Mouse (Mus musculus) limb, embryonic 13.5 days (tissue): Measurements from ENCODE around the gene Asb14. TPM values are rescaled to one million over a fixed set of nuclear protein-coding genes. Genes with fewer than 3 reads are reported as not detected.
"Not testable (repeated sequence)": the region's sequence is repeated elsewhere in the genome, so short reads cannot be mapped to it uniquely, and the experiment has no call there.

Experiments
- ATAC-seq: fragments of 200-750 bp; cut with Nextera tagmentation; 2 replicates; pipeline ENCODE4 v1.8.0; 2017; ENCODE audit warnings: low read depth, moderate number of reproducible peaks, moderate TSS enrichment; ENCODE audit not compliant: low FRiP score
- H3K27ac ChIP-seq: fragments of 300-500 bp; sonication (generic); 2 replicates; pipeline ENCODE4 v1.5.1; 2015; ENCODE audit warnings: inconsistent platforms, mild to moderate bottlenecking, moderate library complexity
- H3K27me3 ChIP-seq: fragments of 300-500 bp; sonication (generic); 2 replicates; pipeline ENCODE4 v1.6.1; 2015; ENCODE audit warnings: mild to moderate bottlenecking, inconsistent platforms
- H3K36me3 ChIP-seq: fragments of 300-500 bp; sonication (generic); 2 replicates; pipeline ENCODE4 v1.6.1; 2015; ENCODE audit warnings: inconsistent platforms, mild to moderate bottlenecking, moderate library complexity
- H3K4me1 ChIP-seq: fragments of 300-500 bp; sonication (generic); 2 replicates; pipeline ENCODE4 v1.6.1; 2015; ENCODE audit warnings: inconsistent platforms
- H3K4me2 ChIP-seq: fragments of 300-500 bp; sonication (generic); replicated peaks from 2 replicates; pipeline ENCODE4 v1.6.1; 2015; ENCODE audit warnings: inconsistent platforms, mild to moderate bottlenecking, moderate library complexity
- H3K4me3 ChIP-seq: fragments of 300-500 bp; sonication (generic); 2 replicates; pipeline ENCODE4 v1.5.1; 2015; ENCODE audit warnings: moderate library complexity, mild to moderate bottlenecking, inconsistent platforms
- H3K9ac ChIP-seq: fragments of 300-500 bp; sonication (generic); 2 replicates; pipeline ENCODE4 v1.6.1; 2015; ENCODE audit warnings: mild to moderate bottlenecking, inconsistent platforms
- H3K9me3 ChIP-seq: fragments of 300-500 bp; sonication (generic); 2 replicates; pipeline ENCODE4 v1.6.1; 2016; ENCODE audit warnings: inconsistent platforms
- WGBS: fragments of 180-500 bp; shearing (Covaris S2); methylation state at CpG from one replicate; pipeline ENCODE4 v1.1.7; 2015; 5-methylcytosine and 5-hydroxymethylcytosine counted together
- polyA plus RNA-seq: library from polyadenylated mRNA; unstranded; fragments of >200 nt; fragmentation: Nextera tagmentation; extraction: Ambion mirVana; gene quantifications from 2 replicates; pipeline ENCODE4 v1.2.1, GENCODE M21; 2015

Gene Asb14
- polyA plus RNA-seq, 1 experiment from 2014 or later: 0.23 TPM

- no peaks in the 10 kb centered on the region for H3K36me3 ChIP-seq
- WGBS: 84% methylated on average over 12 of the region's 12 CpGs
- H3K9ac ChIP-seq: no peak overlapping the region
- no peak overlapping the region for H3K4me2 ChIP-seq
- H3K4me1 ChIP-seq: no peaks in the 10 kb centered on the region
- no peak overlapping the region for H3K27ac ChIP-seq
- no peak overlapping the region for H3K4me3 ChIP-seq
- no peak for ATAC-seq
- no peaks in the 10 kb centered on the region for H3K27me3 ChIP-seq
- no peaks in the 10 kb centered on the region for H3K9me3 ChIP-seq
Measured at GRCm38 (mm10) chr14:26900893-26901292, 6.5 kb downstream of the Asb14 start.

GRCm38 (mm10) chr14:26907401-26907800, 13.0 kb downstream of the Asb14 start:
- 89% methylated on average over 4 of the region's 4 CpGs for WGBS
- no peak for ATAC-seq

DNA sequence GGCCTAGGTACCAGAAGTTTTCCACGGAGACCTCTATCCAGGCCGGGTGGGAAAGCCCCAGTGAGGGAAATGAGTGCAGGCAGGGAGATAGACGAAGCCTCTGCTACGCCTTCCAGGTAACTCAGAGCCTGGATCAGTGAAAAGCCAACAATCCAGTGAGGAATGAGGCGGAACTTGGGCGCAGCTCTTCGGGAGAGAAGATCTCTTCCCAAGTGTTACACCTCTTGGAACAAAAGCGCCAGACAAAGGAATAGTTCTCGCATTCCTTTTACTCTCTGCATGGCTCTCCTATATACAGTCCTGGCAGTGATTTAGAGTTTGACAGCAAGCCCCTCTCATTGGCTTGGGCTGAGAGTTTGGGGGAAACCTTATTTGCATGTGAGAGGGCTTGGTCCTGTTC, 16.1 kb downstream of the Asb14 start:
- H3K36me3 ChIP-seq, H3K4me1 ChIP-seq, H3K27ac ChIP-seq, H3K27me3 ChIP-seq, H3K9ac ChIP-seq, H3K4me2 ChIP-seq, H3K9me3 ChIP-seq, ATAC-seq, H3K4me3 ChIP-seq: not testable (repeated sequence)
- WGBS: 54% methylated on average over 9 of the region's 9 CpGs

More at GRCm38 (mm10) chr14:26907401-26907800, 13.0 kb downstream of the Asb14 start:
- no peak overlapping the region for H3K9ac ChIP-seq
- H3K27ac ChIP-seq: no peak overlapping the region
- H3K4me2 ChIP-seq: no peak overlapping the region
- no peaks in the 10 kb centered on the region for H3K27me3 ChIP-seq
- no peaks in the 10 kb centered on the region for H3K9me3 ChIP-seq
- no peaks in the 10 kb centered on the region for H3K4me1 ChIP-seq
- H3K36me3 ChIP-seq: no peaks in the 10 kb centered on the region
- no peak overlapping the region for H3K4me3 ChIP-seq

DNA sequence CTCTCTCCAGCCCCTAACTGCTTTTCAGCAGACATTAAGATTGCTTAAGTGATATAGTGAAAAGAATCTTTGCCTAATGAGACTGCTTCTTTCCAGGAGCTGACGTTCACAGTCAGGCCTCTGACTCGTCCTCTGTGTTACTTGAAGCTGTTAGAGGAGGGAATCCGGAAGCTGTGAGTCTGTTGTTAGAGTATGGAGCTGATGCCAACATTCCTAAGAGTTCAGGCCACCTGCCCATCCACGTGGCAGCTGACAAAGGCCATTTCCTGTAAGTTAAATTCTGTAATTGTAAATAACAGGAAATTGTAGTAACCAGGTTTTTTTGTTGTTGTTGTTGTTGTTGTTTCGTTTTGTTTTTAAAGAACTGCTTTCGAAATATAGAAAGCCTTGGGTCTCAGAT, 16.8 kb downstream of the Asb14 start:
- H3K4me3 ChIP-seq: no peak overlapping the region
- no peaks in the 10 kb centered on the region for H3K9me3 ChIP-seq
- no peak overlapping the region for H3K4me2 ChIP-seq
- no peak overlapping the region for H3K27ac ChIP-seq
- H3K9ac ChIP-seq: no peak overlapping the region
- no peaks in the 10 kb centered on the region for H3K27me3 ChIP-seq
- no peak for ATAC-seq
- no peaks in the 10 kb centered on the region; the same call in 1 of the 2 replicates for H3K36me3 ChIP-seq
- H3K4me1 ChIP-seq: no peaks in the 10 kb centered on the region
- WGBS: 69% methylated on average over 6 of the region's 6 CpGs

GRCm38 (mm10) chr14:26911826-26912225, 17.5 kb downstream of the Asb14 start:
- Histone ChIP-seq H3K9me3 (no peaks in the 10 kb centered on the region), H3K27me3 (no peaks in the 10 kb centered on the region), H3K4me3 (no peak overlapping the region), H3K36me3 (no peaks in the 10 kb centered on the region; the same call in 1 of the 2 replicates), H3K9ac (no peak overlapping the region), H3K27ac (no peak overlapping the region), H3K4me1 (no peaks in the 10 kb centered on the region), H3K4me2 (no peak overlapping the region)
- WGBS: 89% methylated on average over 13 of the region's 13 CpGs
- ATAC-seq: no peak

GRCm38 (mm10) chr14:26913681-26914268, 19.4 kb downstream of the Asb14 start:
- Histone ChIP-seq H3K4me3 (no peak overlapping the region), H3K9ac (no peak overlapping the region), H3K36me3 (peaks cover 5% of the 10 kb centered on the region), H3K27ac (no peak overlapping the region), H3K9me3 (no peaks in the 10 kb centered on the region), H3K27me3 (no peaks in the 10 kb centered on the region), H3K4me1 (no peaks in the 10 kb centered on the region), H3K4me2 (no peak overlapping the region)
- ATAC-seq: no peak
- 86% methylated on average over 9 of the region's 9 CpGs for WGBS

DNA sequence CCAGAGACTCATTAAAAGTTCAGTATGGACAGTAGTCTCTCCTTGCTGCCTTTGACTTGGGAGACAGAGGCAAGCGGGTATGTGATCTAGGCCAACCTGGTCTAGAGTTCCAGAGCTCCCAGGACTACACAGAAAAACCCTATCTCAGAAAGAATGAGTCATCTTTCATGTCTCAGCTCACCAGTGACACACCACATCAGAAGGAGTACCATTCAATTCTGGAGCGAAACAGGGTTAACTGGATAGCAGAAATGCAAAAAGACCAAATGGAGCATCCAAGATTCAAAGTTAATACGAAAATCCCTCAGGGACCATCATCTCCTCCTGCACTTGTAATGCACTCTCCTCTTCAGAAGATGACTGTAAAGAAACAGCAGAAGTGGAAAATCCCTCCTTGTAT, 25.0 kb downstream of the Asb14 start:
- no peak overlapping the region for H3K4me2 ChIP-seq
- 97% methylated on average over 3 of the region's 3 CpGs for WGBS
- no peaks in the 10 kb centered on the region for H3K27me3 ChIP-seq
- ATAC-seq: no peak
- no peak overlapping the region for H3K9ac ChIP-seq
- no peaks in the 10 kb centered on the region for H3K4me1 ChIP-seq
- H3K4me3 ChIP-seq: no peak overlapping the region
- no peak overlapping the region for H3K27ac ChIP-seq
- peaks cover 46% of the 10 kb centered on the region for H3K36me3 ChIP-seq
- no peaks in the 10 kb centered on the region for H3K9me3 ChIP-seq

- Histone ChIP-seq H3K4me1 (no peaks in the 10 kb centered on the region), H3K36me3 (peaks cover 73% of the 10 kb centered on the region), H3K4me3 (no peak overlapping the region), H3K4me2 (no peak overlapping the region), H3K27ac (no peak overlapping the region), H3K27me3 (no peaks in the 10 kb centered on the region), H3K9me3 (no peaks in the 10 kb centered on the region), H3K9ac (no peak overlapping the region)
- WGBS: 93% methylated on average over 5 of the region's 5 CpGs
- no peak for ATAC-seq
Measured at GRCm38 (mm10) chr14:26923702-26924421, 29.5 kb downstream of the Asb14 start.

DNA sequence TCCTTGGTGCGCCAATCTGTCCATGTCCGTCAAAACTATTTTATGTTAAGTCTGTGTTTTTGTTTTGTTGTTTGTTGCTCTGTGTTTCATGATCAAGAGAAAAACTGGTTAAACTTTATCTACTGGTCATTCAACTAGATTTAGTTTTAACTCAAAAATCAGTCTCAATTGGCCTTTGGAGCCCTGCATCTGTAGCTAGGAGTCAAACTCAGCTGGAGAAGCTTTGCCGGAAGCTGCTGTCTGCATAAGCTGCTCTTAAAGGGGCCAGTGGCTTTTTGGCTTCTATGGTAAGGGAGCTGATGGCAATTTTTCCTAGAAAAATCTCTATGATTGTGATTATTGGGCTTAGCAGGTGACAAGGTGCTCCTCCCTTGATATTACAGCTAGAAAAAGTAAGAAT, 40.5 kb downstream of the Asb14 start:
- no peak for ATAC-seq
- Histone ChIP-seq H3K27me3 (no peaks in the 10 kb centered on the region), H3K9me3 (no peaks in the 10 kb centered on the region), H3K36me3 (peaks cover 49% of the 10 kb centered on the region), H3K4me1 (no peaks in the 10 kb centered on the region), H3K27ac (no peak overlapping the region), H3K4me3 (no peak overlapping the region), H3K9ac (no peak overlapping the region), H3K4me2 (no peak overlapping the region)
- WGBS: 93% methylated on average over 3 of the region's 3 CpGs

GRCm38 (mm10) chr14:26935558-26935957, 41.2 kb downstream of the Asb14 start:
- no peaks in the 10 kb centered on the region for H3K27me3 ChIP-seq
- H3K27ac ChIP-seq: no peak overlapping the region
- H3K36me3 ChIP-seq: peaks cover 53% of the 10 kb centered on the region
- no peak overlapping the region for H3K4me3 ChIP-seq
- no peak overlapping the region for H3K9ac ChIP-seq
- 93% methylated on average over 4 of the region's 4 CpGs for WGBS
- no peaks in the 10 kb centered on the region for H3K9me3 ChIP-seq
- H3K4me1 ChIP-seq: no peaks in the 10 kb centered on the region
- no peak overlapping the region for H3K4me2 ChIP-seq
- no peak for ATAC-seq

GRCm38 (mm10) chr14:26956139-26956538, 61.8 kb downstream of the Asb14 start:
- ATAC-seq, H3K4me2 ChIP-seq, H3K4me3 ChIP-seq, H3K27me3 ChIP-seq, H3K27ac ChIP-seq, H3K9me3 ChIP-seq, H3K9ac ChIP-seq, H3K4me1 ChIP-seq: not testable (repeated sequence)
- peaks cover 53% of the 10 kb centered on the region for H3K36me3 ChIP-seq
- 84% methylated on average over 2 of the region's 2 CpGs for WGBS

- no peak overlapping the region for H3K9ac ChIP-seq
- H3K36me3 ChIP-seq: peaks cover 36% of the 10 kb centered on the region
- 89% methylated on average over 1 of the region's 1 CpGs for WGBS
- no peaks in the 10 kb centered on the region for H3K9me3 ChIP-seq
- no peak overlapping the region for H3K4me3 ChIP-seq
- no peak for ATAC-seq
- no peaks in the 10 kb centered on the region for H3K4me1 ChIP-seq
- no peaks in the 10 kb centered on the region for H3K27me3 ChIP-seq
- H3K27ac ChIP-seq: no peak overlapping the region
- no peak overlapping the region for H3K4me2 ChIP-seq
Measured at GRCm38 (mm10) chr14:26960518-26960917, 66.2 kb downstream of the Asb14 start.
